Mouse (Mus musculus) midbrain, embryonic 13.5 days (tissue): ENCODE results near the gene Klhl7. TPM values are rescaled to one million over a fixed set of nuclear protein-coding genes. Genes with fewer than 3 reads are reported as not detected.
A peak's percentile ranks its signal among the peaks of the same experiment; 100 is the strongest.

Source experiments
- ATAC-seq: fragments of 200-750 bp; cut with Nextera tagmentation; 2 replicates; pipeline ENCODE4 v1.8.0; 2017; ENCODE audit warnings: mild to moderate bottlenecking, moderate TSS enrichment, moderate library complexity
- H3K27ac ChIP-seq: fragments of 300-500 bp; sonication (generic); 2 replicates; pipeline ENCODE4 v1.5.1; 2015; ENCODE audit warnings: inconsistent platforms, mild to moderate bottlenecking, moderate library complexity
- H3K27me3 ChIP-seq: fragments of 300-500 bp; sonication (generic); 2 replicates; pipeline ENCODE4 v1.6.1; 2015; ENCODE audit warnings: mild to moderate bottlenecking, inconsistent platforms
- H3K36me3 ChIP-seq: fragments of 300-500 bp; sonication (generic); 2 replicates; pipeline ENCODE4 v1.6.1; 2015; ENCODE audit warnings: mild to moderate bottlenecking, inconsistent platforms
- H3K4me1 ChIP-seq: fragments of 300-500 bp; sonication (generic); replicated peaks from 2 replicates; pipeline ENCODE4 v1.6.1; 2015; ENCODE audit warnings: inconsistent platforms
- H3K4me2 ChIP-seq: fragments of 300-500 bp; sonication (generic); replicated peaks from 2 replicates; pipeline ENCODE4 v1.6.1; 2015; ENCODE audit warnings: moderate library complexity, mild to moderate bottlenecking, inconsistent platforms
- H3K4me3 ChIP-seq: fragments of 300-500 bp; sonication (generic); replicated peaks from 2 replicates; pipeline ENCODE4 v1.5.1; 2015; ENCODE audit warnings: mild to moderate bottlenecking, inconsistent platforms
- H3K9ac ChIP-seq: fragments of 300-500 bp; sonication (generic); replicated peaks from 2 replicates; pipeline ENCODE4 v1.6.1; 2015; ENCODE audit warnings: mild to moderate bottlenecking, inconsistent platforms
- H3K9me3 ChIP-seq: fragments of 300-500 bp; sonication (generic); 2 replicates; pipeline ENCODE4 v1.6.1; 2016; ENCODE audit warnings: mild to moderate bottlenecking, inconsistent platforms
- whole genome bisulfite sequencing: fragments of 180-500 bp; shearing (Covaris S2); methylation state at CpG from one replicate; pipeline ENCODE4 v1.1.7; 2015; 5-methylcytosine and 5-hydroxymethylcytosine counted together
- polyA plus RNA-seq: library from polyadenylated mRNA; unstranded; fragments of >200 nt; fragmentation: Nextera tagmentation; extraction: Ambion mirVana; gene quantifications from 2 replicates; pipeline ENCODE4 v1.2.1, GENCODE M21; 2015

Klhl7 gene
- polyA plus RNA-seq, 1 experiment from 2014 or later = 165 TPM

- Histone ChIP-seq H3K4me2 (no peak overlapping the region), H3K9ac (no peak overlapping the region), H3K4me3 (no peak overlapping the region), H3K36me3 (peaks cover 17% of the 10 kb centered on the region), H3K9me3 (no peaks in the 10 kb centered on the region), H3K4me1 (peaks cover 33% of the 10 kb centered on the region), H3K27me3 (no peaks in the 10 kb centered on the region), H3K27ac (no peak overlapping the region; the same call in 1 of the 2 replicates)
- WGBS = 20% methylated on average over 1 of the region's 1 CpGs
- no peak for ATAC-seq
These were observed 25.7 kb downstream of the Klhl7 start for GRCm38 (mm10) chr5:24125910-24126636.

GRCm38 (mm10) chr5:24126967-24127366, 26.6 kb downstream of the Klhl7 start:
- no peak overlapping the region for H3K9ac ChIP-seq
- peaks cover 23% of the 10 kb centered on the region for H3K36me3 ChIP-seq
- H3K27me3 ChIP-seq = no peaks in the 10 kb centered on the region
- H3K4me2 ChIP-seq = no peak overlapping the region
- H3K27ac ChIP-seq = no peak overlapping the region
- ATAC-seq = no peak
- H3K9me3 ChIP-seq = no peaks in the 10 kb centered on the region
- 95% methylated on average over 4 of the region's 4 CpGs for WGBS
- no peak overlapping the region for H3K4me3 ChIP-seq
- peaks cover 33% of the 10 kb centered on the region for H3K4me1 ChIP-seq

- Histone ChIP-seq H3K9ac (no peak overlapping the region), H3K36me3 (peaks cover 78% of the 10 kb centered on the region), H3K4me3 (no peak overlapping the region), H3K27me3 (no peaks in the 10 kb centered on the region), H3K27ac (no peak overlapping the region), H3K4me2 (no peak overlapping the region), H3K9me3 (no peaks in the 10 kb centered on the region), H3K4me1 (no peaks in the 10 kb centered on the region)
- no peak for ATAC-seq
- WGBS = 96% methylated on average over 5 of the region's 5 CpGs
These were observed 46.6 kb downstream of the Klhl7 start for GRCm38 (mm10) chr5:24146964-24147363.

GRCm38 (mm10) chr5:24152199-24152598, 51.8 kb downstream of the Klhl7 start:
- no peaks in the 10 kb centered on the region for H3K4me1 ChIP-seq
- no peak for ATAC-seq
- H3K27ac ChIP-seq = no peak overlapping the region
- H3K9me3 ChIP-seq = no peaks in the 10 kb centered on the region
- H3K9ac ChIP-seq = no peak overlapping the region
- peaks cover 61% of the 10 kb centered on the region for H3K36me3 ChIP-seq
- no peak overlapping the region for H3K4me2 ChIP-seq
- H3K4me3 ChIP-seq = no peak overlapping the region
- no peaks in the 10 kb centered on the region for H3K27me3 ChIP-seq

GRCm38 (mm10) chr5:24156774-24157173, 56.4 kb downstream of the Klhl7 start:
- Histone ChIP-seq H3K27ac (no peak overlapping the region), H3K27me3 (no peaks in the 10 kb centered on the region), H3K4me1 (no peaks in the 10 kb centered on the region), H3K36me3 (peaks cover 59% of the 10 kb centered on the region), H3K4me2 (no peak overlapping the region), H3K9me3 (no peaks in the 10 kb centered on the region), H3K4me3 (no peak overlapping the region), H3K9ac (no peak overlapping the region)
- ATAC-seq = no peak
- WGBS = 95% methylated on average over 6 of the region's 6 CpGs

GRCm38 (mm10) chr5:24164789-24165445, 64.5 kb downstream of the Klhl7 start, which contains the start of gene Nupl2:
Gene Nupl2 (plus strand): TSS chr5:24164963.
- peak within 1 kb of the TSS; percentile 83 for H3K27ac ChIP-seq
- no peaks in the 10 kb centered on the region for H3K27me3 ChIP-seq
- H3K4me2 ChIP-seq = peak within 1 kb of the TSS; percentile 76
- ATAC-seq = peak; percentile 99
- peaks cover 14% of the 10 kb centered on the region for H3K36me3 ChIP-seq
- under 1% methylated on average over 52 of the region's 52 CpGs for WGBS
- H3K9me3 ChIP-seq = no peaks in the 10 kb centered on the region
- peaks cover 9% of the 10 kb centered on the region for H3K4me1 ChIP-seq
- peak within 1 kb of the TSS; percentile 94 for H3K9ac ChIP-seq
- peak within 1 kb of the TSS; percentile 85 for H3K4me3 ChIP-seq

GRCm38 (mm10) chr5:24167263-24167662, 66.9 kb downstream of the Klhl7 start:
- no peak overlapping the region for H3K4me2 ChIP-seq
- H3K27ac ChIP-seq = no peak overlapping the region
- no peaks in the 10 kb centered on the region for H3K27me3 ChIP-seq
- peaks cover 9% of the 10 kb centered on the region for H3K4me1 ChIP-seq
- no peak for ATAC-seq
- WGBS = 54% methylated on average over 5 of the region's 5 CpGs
- no peaks in the 10 kb centered on the region for H3K9me3 ChIP-seq
- H3K9ac ChIP-seq = no peak overlapping the region
- no peak overlapping the region for H3K4me3 ChIP-seq
- H3K36me3 ChIP-seq = peaks cover 21% of the 10 kb centered on the region

- Histone ChIP-seq H3K27ac (no peak overlapping the region), H3K36me3 (peaks cover 38% of the 10 kb centered on the region), H3K4me2 (no peak overlapping the region), H3K27me3 (no peaks in the 10 kb centered on the region), H3K4me3 (no peak overlapping the region), H3K9me3 (no peaks in the 10 kb centered on the region), H3K9ac (no peak overlapping the region), H3K4me1 (peaks cover 9% of the 10 kb centered on the region)
- WGBS = 94% methylated on average over 6 of the region's 6 CpGs
- no peak for ATAC-seq
These were observed 69.5 kb downstream of the Klhl7 start for GRCm38 (mm10) chr5:24169881-24170280.

- no peaks in the 10 kb centered on the region for H3K9me3 ChIP-seq
- no peaks in the 10 kb centered on the region for H3K4me1 ChIP-seq
- peaks cover 56% of the 10 kb centered on the region for H3K36me3 ChIP-seq
- no peak overlapping the region for H3K9ac ChIP-seq
- no peak overlapping the region for H3K4me2 ChIP-seq
- ATAC-seq = no peak
- no peak overlapping the region for H3K27ac ChIP-seq
- H3K4me3 ChIP-seq = no peak overlapping the region
- no peaks in the 10 kb centered on the region for H3K27me3 ChIP-seq
These were observed 71.7 kb downstream of the Klhl7 start for GRCm38 (mm10) chr5:24172092-24172491.

- H3K4me2 ChIP-seq = no peak overlapping the region
- H3K9me3 ChIP-seq = peaks cover 4% of the 10 kb centered on the region
- peaks cover 72% of the 10 kb centered on the region for H3K36me3 ChIP-seq
- no peak overlapping the region for H3K27ac ChIP-seq
- 95% methylated on average over 16 of the region's 16 CpGs for WGBS
- no peak overlapping the region for H3K4me3 ChIP-seq
- H3K27me3 ChIP-seq = no peaks in the 10 kb centered on the region
- H3K4me1 ChIP-seq = no peaks in the 10 kb centered on the region
- ATAC-seq = no peak
- H3K9ac ChIP-seq = no peak overlapping the region
These were observed 81.3 kb downstream of the Klhl7 start for GRCm38 (mm10) chr5:24181514-24182295.

GRCm38 (mm10) chr5:24182296-24182734, 81.9 kb downstream of the Klhl7 start:
- no peak for ATAC-seq
- WGBS = 98% methylated on average over 9 of the region's 9 CpGs
- Histone ChIP-seq H3K36me3 (peaks cover 70% of the 10 kb centered on the region), H3K27ac (no peak overlapping the region), H3K4me2 (no peak overlapping the region), H3K9ac (no peak overlapping the region), H3K4me1 (no peaks in the 10 kb centered on the region), H3K4me3 (no peak overlapping the region), H3K9me3 (peaks cover 4% of the 10 kb centered on the region), H3K27me3 (no peaks in the 10 kb centered on the region)

- H3K9ac ChIP-seq = no peak overlapping the region
- no peaks in the 10 kb centered on the region for H3K4me1 ChIP-seq
- no peaks in the 10 kb centered on the region for H3K27me3 ChIP-seq
- WGBS = 90% methylated on average over 6 of the region's 6 CpGs
- no peak overlapping the region for H3K4me2 ChIP-seq
- peaks cover 4% of the 10 kb centered on the region for H3K9me3 ChIP-seq
- H3K4me3 ChIP-seq = no peak overlapping the region
- no peak for ATAC-seq
- H3K27ac ChIP-seq = no peak overlapping the region
- peaks cover 62% of the 10 kb centered on the region for H3K36me3 ChIP-seq
These were observed 82.7 kb downstream of the Klhl7 start for GRCm38 (mm10) chr5:24183096-24183495.
